Mouse (Mus musculus): ENCODE data around the gene Trim16.

- TF ChIP-seq POLR2A (IDR thresholded peaks at IDR 0.05; ENCODE audit: low read depth, low read length) (no peak), CTCF (conservative IDR thresholded peaks at IDR 0.05; ENCODE audit: insufficient read depth, insufficient read length, low read depth, low read length) (no peak)
Observed at GRCm38 (mm10) chr11:62812268-62812667, 7.8 kb upstream of the Trim16 start.

Measured in kidney, adult 2 months (tissue).